Mouse (Mus musculus) hindbrain, embryonic 12.5 days (tissue): ENCODE measurements around the gene 6330409D20Rik. TPM values are rescaled to one million over a fixed set of nuclear protein-coding genes. Genes with fewer than 3 reads are reported as not detected.

ENCODE experiments used
- ATAC-seq: fragments of 200-750 bp; cut with Nextera tagmentation; 2 replicates; pipeline ENCODE4 v1.8.0; 2017; ENCODE audit warnings: moderate TSS enrichment; ENCODE audit not compliant: low FRiP score
- H3K27ac ChIP-seq: fragments of 300-500 bp; sonication (generic); 2 replicates; pipeline ENCODE4 v1.5.1; 2016; ENCODE audit warnings: mild to moderate bottlenecking
- H3K27me3 ChIP-seq: fragments of 300-500 bp; sonication (generic); 2 replicates; pipeline ENCODE4 v1.6.1; 2016; ENCODE audit warnings: mild to moderate bottlenecking
- H3K36me3 ChIP-seq: fragments of 300-500 bp; sonication (generic); 2 replicates; pipeline ENCODE4 v1.6.1; 2016; ENCODE audit warnings: mild to moderate bottlenecking
- H3K4me1 ChIP-seq: fragments of 300-500 bp; sonication (generic); 2 replicates; pipeline ENCODE4 v1.6.1; 2016
- H3K4me2 ChIP-seq: fragments of 300-500 bp; sonication (generic); replicated peaks from 2 replicates; pipeline ENCODE4 v1.6.1; 2016; ENCODE audit warnings: mild to moderate bottlenecking
- H3K4me3 ChIP-seq: fragments of 300-500 bp; sonication (generic); 2 replicates; pipeline ENCODE4 v1.5.1; 2016; ENCODE audit warnings: mild to moderate bottlenecking
- H3K9ac ChIP-seq: fragments of 300-500 bp; sonication (generic); 2 replicates; pipeline ENCODE4 v1.6.1; 2016; ENCODE audit warnings: mild to moderate bottlenecking, moderate library complexity
- H3K9me3 ChIP-seq: fragments of 300-500 bp; sonication (generic); replicated peaks from 2 replicates; pipeline ENCODE4 v1.6.1; 2016; ENCODE audit warnings: mild to moderate bottlenecking
- WGBS: fragments of 180-500 bp; shearing (Covaris S2); methylation state at CpG from one replicate; pipeline ENCODE4 v1.1.7; 2016; 5-methylcytosine and 5-hydroxymethylcytosine counted together
- polyA plus RNA-seq: library from polyadenylated mRNA; unstranded; fragments of >200 nt; fragmentation: Nextera tagmentation; extraction: Ambion mirVana; gene quantifications from 2 replicates; pipeline ENCODE4 v1.2.1, GENCODE M21; 2016

The 6330409D20Rik gene
- polyA plus RNA-seq, 1 experiment from 2014 or later: 2.0 TPM

- Histone ChIP-seq H3K9me3 (no peaks in the 10 kb centered on the region), H3K36me3 (peaks cover 52% of the 10 kb centered on the region), H3K4me1 (peaks cover 24% of the 10 kb centered on the region), H3K4me2 (peak overlapping the region; percentile 57), H3K27me3 (no peaks in the 10 kb centered on the region), H3K4me3 (peak overlapping the region; percentile 35), H3K27ac (peak overlapping the region; percentile 88), H3K9ac (peak overlapping the region; percentile 63)
- 7% methylated on average over 31 of the region's 31 CpGs for WGBS
- ATAC-seq: peak; percentile 87
Observed at GRCm38 (mm10) chr2:32750887-32751664, 10.3 kb upstream of the 6330409D20Rik start.

- H3K4me3 ChIP-seq: no peak overlapping the region
- H3K4me2 ChIP-seq: peak overlapping the region; percentile 57; the same call in 1 of the 2 replicates
- peaks cover 61% of the 10 kb centered on the region for H3K36me3 ChIP-seq
- no peaks in the 10 kb centered on the region for H3K9me3 ChIP-seq
- H3K27ac ChIP-seq: peak overlapping the region; percentile 88
- H3K27me3 ChIP-seq: no peaks in the 10 kb centered on the region
- H3K4me1 ChIP-seq: peaks cover 24% of the 10 kb centered on the region
- no peak for ATAC-seq
- no peak overlapping the region for H3K9ac ChIP-seq
- WGBS: 73% methylated on average over 7 of the region's 7 CpGs
Observed at GRCm38 (mm10) chr2:32750199-32750598, 9.4 kb upstream of the 6330409D20Rik start.

DNA sequence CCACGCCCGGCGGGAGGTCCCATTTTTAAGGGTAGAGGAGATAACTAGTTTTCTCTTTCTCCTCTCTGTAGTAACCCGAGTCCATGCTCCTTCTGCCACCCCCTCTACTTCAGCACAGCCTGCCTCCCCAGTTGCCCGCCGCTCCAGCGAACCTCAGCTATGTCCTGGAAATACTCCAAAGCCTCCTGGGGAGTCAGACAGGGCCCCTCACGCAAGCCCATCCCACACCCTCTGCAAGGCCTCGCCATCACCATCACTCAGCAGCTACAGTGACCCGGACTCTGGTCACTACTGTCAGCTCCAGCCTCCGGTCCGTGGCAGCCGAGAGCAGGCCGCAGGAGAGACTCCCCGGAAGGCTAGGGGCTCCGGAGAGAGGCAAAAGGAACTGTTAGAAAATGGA is 8.3 kb upstream of the 6330409D20Rik start:
- Histone ChIP-seq H3K4me2 (no peak overlapping the region), H3K36me3 (peaks cover 56% of the 10 kb centered on the region), H3K4me1 (peaks cover 24% of the 10 kb centered on the region), H3K9ac (no peak overlapping the region), H3K9me3 (no peaks in the 10 kb centered on the region), H3K4me3 (no peak overlapping the region), H3K27me3 (no peaks in the 10 kb centered on the region), H3K27ac (no peak overlapping the region)
- WGBS: 87% methylated on average over 16 of the region's 16 CpGs
- no peak for ATAC-seq

DNA sequence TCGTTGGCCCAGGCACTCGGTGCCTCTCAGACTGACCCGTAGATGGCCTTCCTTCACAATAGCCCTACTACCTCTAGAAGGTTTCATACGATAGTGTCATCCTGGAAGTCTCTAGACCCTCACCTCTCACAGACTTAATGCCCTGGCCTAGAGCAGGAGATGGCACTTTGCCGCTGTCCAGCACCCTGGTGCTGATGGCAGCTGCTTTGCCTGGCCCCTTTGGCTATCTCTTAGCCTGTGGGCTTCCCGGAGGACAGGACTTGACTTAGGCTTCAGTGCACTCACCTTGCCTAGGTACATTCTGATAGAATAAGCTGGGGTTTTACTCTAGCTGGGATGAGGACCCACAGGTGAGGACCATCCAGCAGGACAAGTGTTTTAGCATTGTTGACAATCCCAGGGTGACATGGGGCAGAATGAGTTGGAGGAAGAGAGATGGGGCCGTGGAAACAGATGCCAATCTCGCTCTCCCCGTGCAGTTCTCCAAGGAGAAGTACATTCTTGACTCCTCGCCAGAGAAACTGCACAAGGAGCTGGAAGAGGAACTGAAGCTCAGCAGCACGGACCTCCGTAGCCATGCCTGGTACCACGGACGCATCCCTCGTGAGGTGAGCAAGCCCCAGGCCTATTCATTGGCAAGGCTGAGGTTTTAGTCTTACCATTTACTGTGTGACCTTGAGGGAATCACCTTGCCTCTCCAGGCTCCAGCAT is 3.6 kb upstream of the 6330409D20Rik start:
- H3K4me1 ChIP-seq: peaks cover 30% of the 10 kb centered on the region
- WGBS: 78% methylated on average over 15 of the region's 15 CpGs
- H3K9ac ChIP-seq: no peak overlapping the region; the same call in 1 of the 2 replicates
- H3K27me3 ChIP-seq: peaks cover 11% of the 10 kb centered on the region
- H3K4me2 ChIP-seq: no peak overlapping the region
- H3K27ac ChIP-seq: no peak overlapping the region
- peaks cover 41% of the 10 kb centered on the region for H3K36me3 ChIP-seq
- no peaks in the 10 kb centered on the region for H3K9me3 ChIP-seq
- no peak for ATAC-seq
- H3K4me3 ChIP-seq: no peak overlapping the region

DNA sequence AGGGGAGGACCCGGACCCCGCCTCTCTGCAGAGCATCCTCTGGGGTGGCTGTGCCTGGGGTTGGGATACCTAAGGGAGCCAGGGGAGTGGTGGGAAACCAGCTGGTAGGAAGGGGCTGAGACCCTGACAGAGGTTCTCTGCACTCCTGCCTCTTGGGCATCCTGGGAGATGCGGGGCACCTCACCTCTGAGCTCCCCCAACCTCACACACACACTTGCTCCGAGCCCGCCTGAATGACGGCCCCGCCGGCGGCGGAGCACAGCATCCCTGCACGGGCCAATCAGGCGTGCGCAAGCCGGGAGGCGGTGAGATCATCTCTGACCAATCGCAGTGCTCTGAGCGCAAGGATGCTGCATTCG is 1.3 kb upstream of the 6330409D20Rik start:
- WGBS: 2% methylated on average over 18 of the region's 18 CpGs
- Histone ChIP-seq H3K27me3 (peaks cover 11% of the 10 kb centered on the region), H3K4me3 (peak overlapping the region; percentile 79), H3K9ac (peak overlapping the region; percentile 81), H3K4me2 (peak overlapping the region; percentile 97), H3K36me3 (peaks cover 24% of the 10 kb centered on the region), H3K9me3 (no peaks in the 10 kb centered on the region), H3K4me1 (peaks cover 33% of the 10 kb centered on the region), H3K27ac (peak overlapping the region; percentile 91)
- peak; percentile 91 for ATAC-seq

- peaks cover 17% of the 10 kb centered on the region for H3K36me3 ChIP-seq
- peak overlapping the region; percentile 81 for H3K9ac ChIP-seq
- WGBS: 2% methylated on average over 53 of the region's 58 CpGs
- peak; percentile 57 for ATAC-seq
- peaks cover 11% of the 10 kb centered on the region for H3K27me3 ChIP-seq
- H3K9me3 ChIP-seq: no peaks in the 10 kb centered on the region
- peak overlapping the region; percentile 97 for H3K4me2 ChIP-seq
- peak overlapping the region; percentile 91 for H3K27ac ChIP-seq
- peaks cover 33% of the 10 kb centered on the region for H3K4me1 ChIP-seq
- H3K4me3 ChIP-seq: peak overlapping the region; percentile 79
Observed at GRCm38 (mm10) chr2:32741273-32742172, 707 bp upstream of the 6330409D20Rik start.

GRCm38 (mm10) chr2:32739311-32739710 is 1.5 kb downstream of the 6330409D20Rik start:
- H3K27ac ChIP-seq: no peak overlapping the region
- H3K9ac ChIP-seq: peak overlapping the region; percentile 15; the same call in 1 of the 2 replicates
- no peak overlapping the region for H3K4me2 ChIP-seq
- 69% methylated on average over 4 of the region's 4 CpGs for WGBS
- peaks cover 11% of the 10 kb centered on the region for H3K27me3 ChIP-seq
- no peaks in the 10 kb centered on the region for H3K9me3 ChIP-seq
- no peak for ATAC-seq
- no peak overlapping the region for H3K4me3 ChIP-seq
- H3K36me3 ChIP-seq: no peaks in the 10 kb centered on the region
- H3K4me1 ChIP-seq: peaks cover 36% of the 10 kb centered on the region

DNA sequence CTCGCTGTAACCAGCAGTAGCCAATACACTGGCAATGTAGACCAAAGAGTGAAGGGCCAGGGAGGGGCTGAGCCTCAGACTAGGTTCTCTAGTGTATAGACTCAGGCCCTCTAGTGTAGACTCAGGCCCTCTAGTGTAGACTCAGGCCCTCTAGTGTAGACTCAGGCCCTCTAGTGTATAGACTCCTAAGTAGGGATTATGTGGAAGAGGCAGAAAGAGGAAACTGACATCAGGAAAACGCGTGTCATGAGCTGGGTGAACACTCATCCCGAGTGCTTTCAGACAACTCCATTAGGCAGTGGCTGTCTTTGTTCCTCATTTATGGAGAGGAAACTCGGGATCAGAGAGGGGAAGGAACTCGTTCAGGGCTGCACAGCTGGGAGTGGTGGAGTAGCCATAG is 3.8 kb downstream of the 6330409D20Rik start:
- no peak for ATAC-seq
- Histone ChIP-seq H3K4me3 (no peak overlapping the region), H3K9ac (no peak overlapping the region), H3K27me3 (peaks cover 11% of the 10 kb centered on the region), H3K27ac (no peak overlapping the region), H3K36me3 (no peaks in the 10 kb centered on the region), H3K4me2 (no peak overlapping the region), H3K4me1 (peaks cover 20% of the 10 kb centered on the region), H3K9me3 (no peaks in the 10 kb centered on the region)
- WGBS: 62% methylated on average over 6 of the region's 6 CpGs

DNA sequence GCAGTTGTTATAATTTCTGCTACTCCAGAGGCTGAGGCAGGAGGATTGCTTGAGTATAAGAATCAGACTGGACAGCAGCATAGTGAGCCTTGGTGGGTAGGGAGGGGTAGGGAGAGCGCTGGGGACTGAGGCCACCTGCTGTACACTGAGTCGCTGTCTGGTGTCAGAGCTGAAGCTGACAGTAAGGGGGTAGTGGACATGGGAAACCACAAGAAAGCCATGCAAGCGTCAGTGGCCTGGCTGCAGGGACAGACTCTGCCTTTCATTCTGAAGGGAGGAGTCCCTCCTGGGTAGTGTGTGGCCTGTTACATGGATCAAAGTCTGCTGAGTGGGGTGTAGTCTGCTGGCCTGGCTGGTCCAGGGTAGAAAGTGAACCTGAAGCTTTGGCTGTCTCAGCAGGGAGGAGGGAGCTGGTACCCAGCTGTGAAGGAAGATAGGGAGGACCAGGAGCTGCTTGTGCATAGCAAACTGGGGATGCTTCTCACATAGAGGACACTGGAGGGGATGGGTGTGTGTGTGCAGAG is 4.4 kb downstream of the 6330409D20Rik start:
- H3K27ac ChIP-seq: no peak overlapping the region; the same call in 1 of the 2 replicates
- WGBS: 27% methylated on average over 3 of the region's 3 CpGs
- H3K9ac ChIP-seq: no peak overlapping the region
- H3K4me3 ChIP-seq: no peak overlapping the region
- no peak for ATAC-seq
- peaks cover 14% of the 10 kb centered on the region for H3K4me1 ChIP-seq
- H3K4me2 ChIP-seq: no peak overlapping the region
- no peaks in the 10 kb centered on the region for H3K36me3 ChIP-seq
- H3K27me3 ChIP-seq: peaks cover 8% of the 10 kb centered on the region
- H3K9me3 ChIP-seq: no peaks in the 10 kb centered on the region

DNA sequence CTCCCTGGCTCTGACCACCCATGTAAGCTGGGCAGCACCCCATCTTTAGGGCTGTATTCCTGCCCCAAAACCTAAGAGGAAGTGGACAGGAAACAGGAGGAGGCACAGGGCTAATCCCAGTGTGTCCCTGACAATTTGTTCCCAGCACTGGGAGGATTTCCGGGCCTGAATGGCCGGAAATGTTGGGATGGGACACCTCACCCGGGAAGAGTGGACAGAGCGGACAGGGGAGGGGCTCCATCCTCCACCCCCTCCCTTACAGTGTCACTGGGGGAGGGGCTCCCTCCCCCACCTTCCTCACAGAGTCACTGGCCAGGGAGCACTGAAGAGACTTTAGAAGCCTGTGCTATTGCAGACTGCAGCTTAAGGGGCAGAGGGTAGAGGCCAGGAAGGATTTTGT is 5.9 kb downstream of the 6330409D20Rik start:
- Histone ChIP-seq H3K4me2 (no peak overlapping the region), H3K4me3 (no peak overlapping the region), H3K27ac (no peak overlapping the region), H3K27me3 (no peaks in the 10 kb centered on the region; the same call in 1 of the 2 replicates), H3K9ac (no peak overlapping the region), H3K4me1 (peaks cover 18% of the 10 kb centered on the region), H3K9me3 (no peaks in the 10 kb centered on the region), H3K36me3 (no peaks in the 10 kb centered on the region)
- no peak for ATAC-seq
- WGBS: 51% methylated on average over 4 of the region's 4 CpGs

GRCm38 (mm10) chr2:32734480-32734879 is 6.3 kb downstream of the 6330409D20Rik start:
- Histone ChIP-seq H3K9ac (no peak overlapping the region), H3K36me3 (no peaks in the 10 kb centered on the region), H3K27me3 (no peaks in the 10 kb centered on the region; the same call in 1 of the 2 replicates), H3K9me3 (no peaks in the 10 kb centered on the region), H3K4me1 (peaks cover 22% of the 10 kb centered on the region), H3K4me2 (no peak overlapping the region), H3K27ac (no peak overlapping the region), H3K4me3 (no peak overlapping the region)
- WGBS: 48% methylated on average over 4 of the region's 4 CpGs
- ATAC-seq: no peak

- H3K27ac ChIP-seq: no peak overlapping the region
- no peaks in the 10 kb centered on the region for H3K36me3 ChIP-seq
- no peak overlapping the region for H3K4me3 ChIP-seq
- no peaks in the 10 kb centered on the region for H3K27me3 ChIP-seq
- no peak for ATAC-seq
- H3K9me3 ChIP-seq: no peaks in the 10 kb centered on the region
- no peak overlapping the region for H3K9ac ChIP-seq
- peaks cover 23% of the 10 kb centered on the region for H3K4me1 ChIP-seq
- 70% methylated on average over 6 of the region's 6 CpGs for WGBS
- H3K4me2 ChIP-seq: no peak overlapping the region
Observed at GRCm38 (mm10) chr2:32732695-32733094, 8.1 kb downstream of the 6330409D20Rik start.
